Mouse (Mus musculus) thymus, postnatal 10 days (tissue): ENCODE measurements around the gene Slc28a1.
A peak's percentile ranks its signal among the peaks of the same experiment; 100 is the strongest.

Experiments
- DNase-seq, 2 experiments: peaks; one replicate each; pipeline ENCODE4 v3.0.0; 2021; ENCODE audit warnings: low spot score in 2 of 2

The Slc28a1 gene

DNA sequence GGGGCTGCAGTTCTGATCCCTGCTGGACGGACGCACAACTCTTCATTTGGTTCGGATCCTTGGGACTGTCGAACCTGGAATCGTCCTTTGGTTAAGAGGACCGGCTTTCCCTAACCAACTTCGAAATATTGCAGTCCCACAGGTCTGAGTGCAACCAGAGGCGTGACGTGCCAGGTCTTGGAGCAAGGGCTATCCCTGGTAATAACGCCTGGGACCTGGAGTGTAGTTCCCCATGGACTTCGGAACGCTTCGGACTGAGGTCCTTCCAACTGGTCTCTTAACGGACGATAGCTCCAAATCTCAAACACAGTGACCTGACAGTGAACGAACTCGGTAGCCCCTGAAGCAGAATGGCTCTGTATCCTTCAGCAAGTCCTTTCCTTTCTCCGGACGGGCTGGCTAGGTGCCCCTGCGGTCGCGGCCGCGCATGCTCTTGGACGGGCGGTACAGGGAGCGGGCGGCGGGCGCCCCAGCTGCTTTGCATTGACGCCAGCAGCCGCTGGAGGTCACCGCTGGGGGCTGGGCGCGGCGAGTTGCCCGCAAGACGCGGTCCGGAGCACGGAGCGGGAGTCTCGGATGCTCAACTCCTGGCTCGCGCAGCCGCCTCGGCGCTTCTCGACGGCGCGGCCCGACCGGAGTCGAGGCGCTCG is 98.2 kb downstream of the Slc28a1 start:
- peak; percentile 87 to 94 for DNase-seq

DNA sequence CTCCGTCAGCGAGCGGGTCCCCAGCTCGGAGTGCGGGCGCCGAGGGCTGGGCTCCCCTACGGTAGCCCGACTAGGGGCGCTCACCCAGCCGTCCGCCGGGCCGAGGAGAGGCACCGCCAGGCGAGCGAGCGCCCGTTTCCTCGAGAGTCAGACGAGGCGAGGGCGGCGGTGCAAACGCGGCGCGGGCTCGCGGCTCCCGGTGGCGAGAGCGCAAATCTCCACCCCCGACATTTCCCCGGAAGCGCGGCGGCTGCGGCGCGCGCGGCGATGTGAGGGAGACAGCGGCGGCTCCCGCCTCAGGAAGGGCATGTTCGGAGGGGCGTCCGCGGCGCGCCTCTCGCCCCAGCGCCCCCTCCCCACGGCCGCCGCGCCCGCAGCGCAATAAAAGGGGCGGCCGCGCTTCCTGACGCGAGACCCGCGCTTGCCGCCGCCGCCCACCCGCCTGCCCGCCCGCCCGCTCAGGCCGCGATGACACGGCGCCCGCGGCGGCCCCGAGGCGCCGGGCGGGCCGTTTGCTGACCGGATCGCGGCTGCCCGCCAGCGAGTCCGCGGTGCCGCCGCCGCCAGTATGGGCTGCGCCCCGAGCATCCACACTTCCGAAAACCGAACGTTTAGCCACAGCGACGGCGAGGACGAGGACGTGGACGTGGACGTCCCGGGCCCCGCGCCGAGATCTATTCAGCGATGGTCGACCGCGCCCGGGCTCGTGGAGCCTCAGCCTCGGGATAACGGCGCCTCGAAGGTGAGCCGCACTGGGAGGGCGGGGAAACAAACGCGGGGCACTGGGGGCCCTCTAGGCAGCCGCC is 99.0 kb downstream of the Slc28a1 start, which contains the start of gene Pde8a:
Gene Pde8a, plus strand, starts transcription at position 250 of the 806 bp plus-strand sequence.
- peak in 1 of 2 experiments; percentile 16 for DNase-seq

DNA sequence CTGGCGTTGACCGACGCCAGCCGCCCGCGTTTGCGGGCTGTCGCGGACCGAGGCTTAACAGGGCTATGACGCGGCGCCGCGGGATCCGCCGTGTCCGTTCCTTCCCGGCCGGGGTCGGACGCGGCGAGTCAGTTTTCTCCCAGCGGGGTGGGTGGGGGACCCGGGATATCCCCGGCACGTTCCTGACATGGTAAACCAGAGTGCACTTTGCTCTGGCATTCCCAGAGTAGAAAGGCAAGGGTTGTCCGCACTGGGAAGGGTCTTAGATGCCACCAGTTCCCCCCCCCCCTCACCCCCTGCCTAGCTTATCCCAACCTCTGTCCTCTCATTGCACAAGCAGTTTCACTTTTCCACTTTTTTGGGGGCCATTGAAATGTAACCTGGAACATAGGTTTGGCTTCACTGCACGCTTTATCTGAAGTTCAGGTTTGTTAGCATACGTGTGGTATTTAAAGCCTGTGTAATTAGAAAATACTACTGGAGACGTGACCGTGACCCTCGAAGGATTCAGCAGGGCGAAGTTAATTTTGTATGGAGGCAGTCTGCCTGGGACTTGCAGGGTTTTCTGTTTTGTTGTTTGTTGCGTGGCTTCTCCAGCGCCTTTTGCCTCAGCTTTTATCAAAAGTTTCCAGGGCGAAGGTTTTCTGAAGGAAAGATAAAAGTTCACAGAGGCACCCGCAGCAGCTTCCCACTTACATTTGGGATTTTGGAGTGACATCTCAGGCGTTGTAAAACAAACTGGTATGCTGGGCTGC is 99.7 kb downstream of the Slc28a1 start:
- no peak for DNase-seq

DNA sequence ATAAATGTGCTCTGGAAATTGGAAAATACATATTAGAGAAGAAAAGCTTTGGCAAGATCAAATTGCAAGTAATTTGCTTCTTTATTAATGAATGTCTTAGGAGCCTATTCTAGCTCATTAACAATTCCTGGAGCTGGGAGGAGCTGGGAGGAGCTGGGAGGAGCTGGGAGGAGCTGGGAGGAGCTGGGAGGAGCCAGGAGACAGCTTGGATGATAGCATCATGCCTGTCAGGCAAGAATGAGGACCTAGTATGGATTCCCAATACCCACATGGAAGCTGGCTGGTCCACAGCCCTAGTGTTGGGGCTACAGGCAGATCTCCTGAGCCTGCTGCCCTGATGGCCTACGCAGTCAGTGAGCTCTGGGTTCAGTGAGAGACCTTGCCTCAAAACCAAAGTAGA is 101.4 kb downstream of the Slc28a1 start:
- DNase-seq, result no peak

DNA sequence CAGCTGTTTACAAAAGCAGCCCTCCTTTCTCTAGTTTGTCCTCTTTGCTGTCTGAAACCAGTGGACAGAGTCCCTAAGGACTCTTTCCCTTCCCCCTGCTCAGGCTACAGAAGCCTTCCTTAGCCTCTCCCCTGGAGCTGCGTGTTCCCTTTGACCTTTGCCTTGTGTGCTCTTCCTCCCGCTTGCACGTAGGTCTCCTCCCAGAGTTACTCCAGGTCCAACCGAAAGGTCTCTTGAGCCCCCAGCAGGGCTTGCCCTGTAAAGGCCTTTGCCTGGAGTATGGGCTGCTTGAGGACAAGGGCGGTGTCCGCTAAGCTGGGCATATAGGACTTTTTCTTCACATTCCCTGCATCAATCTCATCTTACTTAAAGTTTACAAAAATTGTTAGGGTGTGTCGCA is 104.7 kb downstream of the Slc28a1 start:
- DNase-seq, result no peak
